Mouse (Mus musculus): ENCODE measurements around the gene Meis2. TPM values are rescaled to one million over a fixed set of nuclear protein-coding genes. Genes with fewer than 3 reads are reported as not detected.
A peak's percentile ranks its signal among the peaks of the same experiment; 100 is the strongest.

Gene Meis2
- polyA plus RNA-seq, 1 experiment from 2014 or later, result 52.8 TPM

DNA sequence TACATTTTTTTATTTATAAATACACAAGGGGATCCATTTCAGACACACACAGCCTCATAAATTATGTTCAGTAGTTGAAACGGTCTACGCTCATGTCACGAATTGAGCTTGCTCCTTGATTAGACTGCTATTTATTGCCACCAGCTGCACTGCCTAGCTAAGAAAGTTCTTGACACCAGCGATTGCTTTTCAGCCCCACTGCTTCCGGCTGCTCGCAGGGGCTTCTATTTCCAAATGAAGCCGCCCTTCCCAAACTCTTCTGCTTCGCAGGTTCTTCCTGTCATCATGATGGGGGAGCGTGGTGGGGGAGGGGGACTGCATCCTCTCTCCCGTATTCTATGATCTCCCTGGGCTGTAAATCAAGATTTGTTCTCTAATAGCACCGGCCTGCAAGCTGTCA lies 252.3 kb downstream of the Meis2 start:
- H3K9ac ChIP-seq (ENCODE audit: low read depth, low read length), result no peak overlapping the region
- no peak overlapping the region for H3K27ac ChIP-seq
- no peak overlapping the region for H3K4me3 ChIP-seq (replicated peaks; ENCODE audit: low read depth, low read length)
- H3K4me2 ChIP-seq (ENCODE audit: low read length), result peak overlapping the region; percentile 44
- no peaks in the 10 kb centered on the region for H3K9me3 ChIP-seq (replicated peaks; ENCODE audit: low read length)
- peaks cover 9% of the 10 kb centered on the region; the same call in 1 of the 2 replicates for H3K4me1 ChIP-seq (replicated peaks; ENCODE audit: insufficient read depth, low read length)
- 0 out of 2 replicates have a peak, but pooled peaks have one; percentile 40 for ATAC-seq (replicated peaks; ENCODE audit: low FRiP score, low read depth)
- peak; percentile 85 for DNase-seq (ENCODE audit: low spot score)
- TF ChIP-seq CTCF (IDR thresholded peaks at IDR 0.05; ENCODE audit: low read depth), result no peak
- 4% methylated on average over 11 of the region's 11 CpGs for WGBS
- H3K27me3 ChIP-seq (ENCODE audit: insufficient read depth, low read length), result no peaks in the 10 kb centered on the region
- H3K36me3 ChIP-seq (ENCODE audit: insufficient read depth, low read length), result no peaks in the 10 kb centered on the region

All from kidney, postnatal 0 days (tissue).